Mouse (Mus musculus): ENCODE measurements around the gene Epb41l1. TPM values are rescaled to one million over a fixed set of nuclear protein-coding genes. Genes with fewer than 3 reads are reported as not detected.

The Epb41l1 gene
- total RNA-seq, 2 experiments from 2014 or later: 54.3 to 56.1 TPM

DNA sequence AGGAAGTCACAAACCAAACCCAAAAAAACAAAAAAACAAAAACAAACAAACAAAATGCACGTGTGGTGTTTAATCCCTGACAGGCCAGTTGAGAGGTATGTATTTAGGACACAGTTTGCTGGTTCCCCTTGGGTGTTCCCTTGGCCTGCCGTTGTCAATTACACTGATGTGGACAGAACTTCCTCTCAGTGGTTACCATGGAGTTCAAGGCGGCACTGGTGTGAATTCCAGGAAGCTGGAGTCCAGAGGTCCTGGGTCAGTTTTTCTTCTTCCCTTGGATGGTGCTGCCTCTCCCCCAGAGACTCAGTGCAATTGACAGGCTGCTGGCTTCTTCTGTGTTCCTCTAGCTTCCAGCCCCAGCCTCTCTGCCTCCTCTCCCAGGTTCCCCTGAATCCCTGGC lies 103.4 kb downstream of the Epb41l1 start:
- DNase-seq (ENCODE audit: low spot score in 2 of 2): no peak

GRCm38 (mm10) chr2:156529726-156530125 lies 109.0 kb downstream of the Epb41l1 start:
- DNase-seq (ENCODE audit: low spot score in 2 of 2): no peak

GRCm38 (mm10) chr2:156533160-156533559 lies 112.5 kb downstream of the Epb41l1 start:
- DNase-seq (ENCODE audit: low spot score in 2 of 2): no peak

- no peak for DNase-seq (ENCODE audit: low spot score in 2 of 2)
Observed at GRCm38 (mm10) chr2:156538817-156539555, 118.3 kb downstream of the Epb41l1 start.

DNA sequence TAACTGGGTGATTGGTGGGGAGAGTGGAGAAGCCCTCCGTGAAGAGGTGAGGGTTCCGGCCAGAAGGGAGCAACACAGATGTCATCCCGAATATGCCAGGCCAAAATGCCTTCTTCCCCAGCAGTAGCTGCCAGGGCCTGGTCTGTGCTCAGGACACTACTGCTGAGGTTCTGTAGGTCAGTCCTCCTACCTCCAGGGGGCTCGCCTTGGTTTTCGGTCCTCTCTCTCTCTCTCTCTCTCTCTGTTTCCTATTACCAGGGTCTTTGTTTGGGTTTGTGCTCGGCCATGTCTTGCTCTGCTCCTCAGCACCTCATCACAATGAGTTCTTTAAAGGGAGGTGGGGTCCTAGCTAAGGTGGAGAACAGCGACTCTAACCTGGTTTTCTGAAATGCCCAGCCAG lies 120.3 kb downstream of the Epb41l1 start:
- no peak for DNase-seq (ENCODE audit: low spot score in 2 of 2)

DNA sequence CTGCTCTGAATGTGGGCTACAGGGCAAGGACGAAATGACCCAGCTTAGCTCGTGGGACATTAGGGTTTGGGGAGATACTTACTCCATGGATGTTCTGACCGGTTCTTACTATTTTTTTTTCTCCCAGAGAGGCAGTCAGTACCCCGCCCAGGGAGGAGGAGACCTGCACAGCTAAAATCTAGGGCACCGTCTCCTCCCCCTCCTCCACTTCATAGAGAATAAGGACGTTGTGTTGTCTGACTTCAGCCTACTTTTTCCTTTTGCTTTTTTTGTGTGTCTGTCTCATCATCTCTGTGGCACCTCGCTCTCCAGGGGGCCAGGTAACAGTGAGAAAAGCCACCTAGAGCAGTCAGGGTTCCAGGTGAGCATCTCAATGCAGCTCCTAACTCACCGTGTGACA lies 121.7 kb downstream of the Epb41l1 start:
- no peak for DNase-seq (ENCODE audit: low spot score in 2 of 2)

DNA sequence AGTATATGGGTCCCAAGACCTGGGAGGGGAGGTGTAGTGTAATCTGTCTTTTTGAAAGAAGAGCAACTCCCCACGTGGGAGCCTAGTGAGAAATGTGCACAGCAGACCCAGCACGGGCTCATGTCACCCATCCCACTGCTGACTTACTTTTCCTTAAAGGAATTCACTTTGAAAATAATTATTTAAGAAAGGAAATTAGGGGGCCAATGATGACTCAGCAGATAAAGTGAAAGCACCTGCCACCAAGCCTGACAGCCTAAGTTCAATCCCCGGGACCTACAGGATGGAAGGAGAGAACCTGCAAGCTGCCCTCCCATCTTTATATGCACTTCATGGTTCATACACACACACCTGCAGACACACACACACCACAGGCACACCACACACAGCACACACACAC lies 123.1 kb downstream of the Epb41l1 start:
- no peak for DNase-seq (ENCODE audit: low spot score in 2 of 2)

GRCm38 (mm10) chr2:156547123-156547891 lies 126.6 kb downstream of the Epb41l1 start, which contains the start of gene Aar2:
TSS of gene Aar2 (plus strand) at chr2:156547584.
- peak; percentile 64 to 70 for DNase-seq (ENCODE audit: low spot score in 2 of 2)

GRCm38 (mm10) chr2:156552421-156552820 lies 131.7 kb downstream of the Epb41l1 start:
- no peak for DNase-seq (ENCODE audit: low spot score in 2 of 2)

DNA sequence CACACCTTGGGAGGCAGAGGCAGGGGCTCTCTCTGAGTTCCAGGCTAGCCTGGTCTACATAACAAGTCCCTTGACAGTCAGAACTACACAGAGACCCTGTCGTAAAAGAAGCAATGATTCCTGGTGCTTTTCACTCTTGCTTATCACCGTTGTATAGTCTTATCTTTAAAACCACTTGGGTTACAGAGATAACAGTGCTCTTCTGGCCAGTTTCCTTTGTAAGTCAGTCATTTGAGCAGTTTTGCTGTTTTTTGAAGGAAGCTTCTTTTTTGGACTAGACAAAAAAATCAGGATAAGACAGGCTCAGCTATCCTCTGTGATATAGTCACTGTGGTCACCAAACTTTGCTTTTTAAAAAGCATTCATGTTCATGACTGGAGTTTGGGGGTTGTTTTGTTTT lies 141.1 kb downstream of the Epb41l1 start:
- DNase-seq (ENCODE audit: low spot score in 2 of 2): no peak

DNA sequence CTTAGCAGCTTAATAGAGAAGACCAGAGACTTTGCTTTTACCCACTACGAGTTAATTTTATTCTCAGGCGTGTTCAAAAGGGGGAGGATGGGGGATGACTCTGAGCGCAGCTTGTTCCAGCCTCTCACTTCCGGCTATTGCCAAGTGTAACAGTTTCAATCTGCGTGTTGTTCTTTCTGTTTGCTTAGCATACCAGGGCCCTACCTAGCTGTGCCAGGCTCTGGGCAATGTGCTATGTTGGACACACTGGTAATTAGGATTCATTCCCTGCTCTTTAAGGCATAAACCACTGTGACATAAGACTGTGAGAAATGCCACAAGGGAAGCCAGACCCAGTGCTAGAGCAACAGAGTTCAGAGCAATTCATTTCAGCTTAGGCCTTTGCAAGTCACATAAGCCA lies 142.8 kb downstream of the Epb41l1 start:
- DNase-seq (ENCODE audit: low spot score in 2 of 2): no peak

- DNase-seq (ENCODE audit: low spot score in 2 of 2): no peak
Observed at GRCm38 (mm10) chr2:156566512-156566911, 145.8 kb downstream of the Epb41l1 start.

DNA sequence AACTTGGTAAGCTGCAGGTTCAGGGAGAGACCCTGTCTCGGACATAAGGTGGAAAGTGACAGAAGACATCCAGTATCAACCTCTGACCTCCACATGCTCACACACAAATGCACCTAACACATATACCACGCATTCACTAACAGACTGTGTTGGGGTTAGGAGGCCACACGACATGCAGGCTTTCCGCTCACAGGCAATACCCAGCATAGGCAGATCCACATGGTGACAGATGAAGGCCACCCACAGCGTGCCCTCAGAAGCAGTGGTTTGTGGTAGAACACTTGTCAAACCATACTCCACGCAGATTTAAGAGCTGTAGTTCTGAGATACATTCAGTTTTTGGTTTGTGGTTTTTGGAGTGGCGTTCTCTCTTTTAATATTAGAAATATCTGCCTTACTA lies 147.9 kb downstream of the Epb41l1 start:
- DNase-seq (ENCODE audit: low spot score in 2 of 2): no peak

- no peak for DNase-seq (ENCODE audit: low spot score in 2 of 2)
Observed at GRCm38 (mm10) chr2:156569261-156569660, 148.6 kb downstream of the Epb41l1 start.

- no peak for DNase-seq (ENCODE audit: low spot score in 2 of 2)
Observed at GRCm38 (mm10) chr2:156571521-156571920, 150.8 kb downstream of the Epb41l1 start.

DNA sequence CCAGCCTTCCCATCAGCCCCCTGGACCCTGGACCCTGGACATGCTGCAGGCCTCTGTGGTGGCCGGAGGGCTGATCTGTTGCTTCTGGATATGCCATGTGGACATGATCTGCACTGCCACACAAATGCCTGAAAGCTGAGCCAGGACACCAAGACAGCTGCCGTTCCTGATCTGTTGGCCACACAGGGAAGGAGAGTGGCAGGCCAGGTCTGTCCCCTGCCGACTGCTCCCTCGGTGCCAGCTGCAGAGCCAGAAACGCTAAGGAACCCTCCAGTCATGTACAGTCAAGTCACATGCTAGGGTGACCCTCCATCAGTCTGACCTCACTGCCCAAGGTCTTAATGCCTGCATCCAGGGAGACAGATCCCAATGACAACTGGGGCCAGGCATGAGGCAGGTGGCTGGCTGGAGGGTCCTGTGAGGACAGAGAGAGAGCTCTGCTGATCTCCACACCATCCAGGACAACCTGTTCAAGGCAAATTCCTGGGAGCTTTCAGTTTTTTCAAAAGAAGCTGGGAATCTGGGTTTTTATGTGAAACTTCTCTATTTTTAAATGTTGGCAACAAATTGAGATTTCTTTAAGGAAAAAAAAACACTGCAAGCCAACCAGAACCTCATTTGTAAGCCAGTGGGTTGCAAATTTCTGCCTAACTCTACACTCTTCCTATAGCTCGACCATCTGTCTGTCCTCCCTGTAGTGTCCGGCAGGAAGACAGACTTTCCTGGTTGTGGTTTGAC lies 156.3 kb downstream of the Epb41l1 start:
- no peak for DNase-seq (ENCODE audit: low spot score in 2 of 2)

GRCm38 (mm10) chr2:156580507-156580906 lies 159.8 kb downstream of the Epb41l1 start:
- no peak for DNase-seq (ENCODE audit: low spot score in 2 of 2)

GRCm38 (mm10) chr2:156581244-156581643 lies 160.5 kb downstream of the Epb41l1 start:
- no peak for DNase-seq (ENCODE audit: low spot score in 2 of 2)

DNA sequence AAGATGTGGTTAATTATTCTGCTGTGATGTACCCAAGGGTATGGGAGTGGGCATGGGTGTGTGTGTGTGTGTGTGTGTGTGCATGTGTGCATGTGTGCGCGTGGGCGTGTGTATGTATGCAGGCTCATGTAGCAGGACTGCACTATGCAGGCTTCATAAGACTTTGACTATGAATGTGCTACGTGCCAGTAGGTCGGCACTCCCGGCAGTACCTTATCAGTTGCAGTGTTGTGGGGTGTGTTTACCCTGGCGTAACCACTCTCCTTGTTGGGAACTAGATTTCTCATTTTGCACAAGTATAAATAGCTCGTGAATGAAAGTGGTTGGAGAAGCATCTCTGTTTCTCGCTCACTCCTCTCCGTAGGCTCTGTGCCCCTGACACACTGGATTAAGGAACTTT lies 162.2 kb downstream of the Epb41l1 start:
- DNase-seq (ENCODE audit: low spot score in 2 of 2): no peak

- no peak for DNase-seq (ENCODE audit: low spot score in 2 of 2)
Observed at GRCm38 (mm10) chr2:156584154-156584796, 163.6 kb downstream of the Epb41l1 start.

- no peak for DNase-seq (ENCODE audit: low spot score in 2 of 2)
Observed at GRCm38 (mm10) chr2:156584797-156585471, 164.2 kb downstream of the Epb41l1 start.
